Mouse (Mus musculus) heart, postnatal 0 days (tissue): ENCODE results near the gene Rbfox3.

Source experiments
- CTCF ChIP-seq: IDR thresholded peaks from 2 replicates; pipeline ENCODE4 v1.5.1; 2016; ENCODE audit warnings: antibody characterized with exemption, control low read depth, low read depth
- EP300 ChIP-seq: IDR thresholded peaks from 2 replicates; pipeline ENCODE4 v1.6.1; 2016; ENCODE audit warnings: antibody characterized with exemption, low read depth

- TF ChIP-seq EP300 (no peak), CTCF (no peak)
Observed at GRCm38 (mm10) chr11:118955016-118955415, 43.6 kb upstream of the Rbfox3 start.
